Mouse (Mus musculus): ENCODE results near the gene Pole3. TPM values are rescaled to one million over a fixed set of nuclear protein-coding genes. Genes with fewer than 3 reads are reported as not detected.
A peak's percentile ranks its signal among the peaks of the same experiment; 100 is the strongest.
"Not testable (repeated sequence)": the region's sequence is repeated elsewhere in the genome, so short reads cannot be mapped to it uniquely, and the experiment has no call there.

Gene Pole3
- total and polyA plus RNA-seq, 2 experiments from 2014 or later: 19.0 to 70.0 TPM

- DNase-seq (ENCODE audit: low spot score) (no peak), ATAC-seq (no peak)
- no peaks in the 10 kb centered on the region for H3K9me3 ChIP-seq (ENCODE audit: low read length)
- WGBS: 79% methylated on average over 8 of the region's 8 CpGs
- no peaks in the 10 kb centered on the region for H3K27me3 ChIP-seq (ENCODE audit: insufficient read depth, low read length)
- TF ChIP-seq CTCF (IDR thresholded peaks at IDR 0.05; ENCODE audit: low read depth): no peak
- no peak overlapping the region for H3K27ac ChIP-seq
- H3K9ac ChIP-seq (replicated peaks; ENCODE audit: low read length): no peak overlapping the region
- no peaks in the 10 kb centered on the region for H3K36me3 ChIP-seq (ENCODE audit: insufficient read depth, low read length)
- no peak overlapping the region for H3K4me3 ChIP-seq (ENCODE audit: low read length)
- no peaks in the 10 kb centered on the region for H3K4me1 ChIP-seq (ENCODE audit: insufficient read depth, low read length)
- no peak overlapping the region for H3K4me2 ChIP-seq (ENCODE audit: low read depth, low read length)
Measured at GRCm38 (mm10) chr4:62485450-62486161, 39.3 kb downstream of the Pole3 start.

- H3K4me2 ChIP-seq (ENCODE audit: low read depth, low read length): no peak overlapping the region
- no peak for DNase-seq (ENCODE audit: low spot score)
- WGBS: 88% methylated on average over 3 of the region's 3 CpGs
- no peak for TF ChIP-seq CTCF (IDR thresholded peaks at IDR 0.05; ENCODE audit: low read depth)
- H3K4me1 ChIP-seq (ENCODE audit: insufficient read depth, low read length): no peaks in the 10 kb centered on the region
- ATAC-seq: no peak
- no peak overlapping the region for H3K27ac ChIP-seq
- no peak overlapping the region for H3K4me3 ChIP-seq (ENCODE audit: low read length)
- H3K36me3 ChIP-seq (ENCODE audit: insufficient read depth, low read length): no peaks in the 10 kb centered on the region
- no peaks in the 10 kb centered on the region for H3K27me3 ChIP-seq (ENCODE audit: insufficient read depth, low read length)
- no peak overlapping the region for H3K9ac ChIP-seq (replicated peaks; ENCODE audit: low read length)
- no peaks in the 10 kb centered on the region for H3K9me3 ChIP-seq (ENCODE audit: low read length)
Measured at GRCm38 (mm10) chr4:62484928-62485327, 39.9 kb downstream of the Pole3 start.

GRCm38 (mm10) chr4:62480709-62481605 is 43.9 kb downstream of the Pole3 start:
- no peaks in the 10 kb centered on the region for H3K36me3 ChIP-seq (ENCODE audit: insufficient read depth, low read length)
- no peak overlapping the region for H3K9ac ChIP-seq (replicated peaks; ENCODE audit: low read length)
- 45% methylated on average over 10 of the region's 10 CpGs for WGBS
- ATAC-seq (peak; percentile 22; the same call in 1 of the 2 replicates), DNase-seq (ENCODE audit: low spot score) (no peak)
- no peak for TF ChIP-seq CTCF (IDR thresholded peaks at IDR 0.05; ENCODE audit: low read depth)
- no peaks in the 10 kb centered on the region for H3K27me3 ChIP-seq (ENCODE audit: insufficient read depth, low read length)
- H3K9me3 ChIP-seq (ENCODE audit: low read length): no peaks in the 10 kb centered on the region
- H3K4me1 ChIP-seq (ENCODE audit: insufficient read depth, low read length): no peaks in the 10 kb centered on the region
- no peak overlapping the region for H3K4me3 ChIP-seq (ENCODE audit: low read length)
- no peak overlapping the region for H3K27ac ChIP-seq
- H3K4me2 ChIP-seq (ENCODE audit: low read depth, low read length): no peak overlapping the region

GRCm38 (mm10) chr4:62479937-62480708 is 44.7 kb downstream of the Pole3 start, which contains the start of gene Bspry:
Gene Bspry, plus strand, starts transcription at chr4:62480053.
- Histone ChIP-seq H3K4me3 (ENCODE audit: low read length) (peak within 1 kb of the TSS; percentile 47), H3K36me3 (ENCODE audit: insufficient read depth, low read length) (no peaks in the 10 kb centered on the region), H3K4me1 (ENCODE audit: insufficient read depth, low read length) (no peaks in the 10 kb centered on the region), H3K4me2 (ENCODE audit: low read depth, low read length) (peak within 1 kb of the TSS; percentile 87), H3K9me3 (ENCODE audit: low read length) (no peaks in the 10 kb centered on the region), H3K27ac (no peak within 1 kb of the TSS), H3K27me3 (ENCODE audit: insufficient read depth, low read length) (no peaks in the 10 kb centered on the region), H3K9ac (replicated peaks; ENCODE audit: low read length) (peak within 1 kb of the TSS; percentile 38; the same call in 1 of the 2 replicates)
- ATAC-seq (peak; percentile 79), DNase-seq (ENCODE audit: low spot score) (peak; percentile 31)
- WGBS: 4% methylated on average over 67 of the region's 71 CpGs
- no peak for TF ChIP-seq CTCF (IDR thresholded peaks at IDR 0.05; ENCODE audit: low read depth)

- Histone ChIP-seq H3K4me3 (ENCODE audit: low read length) (peak overlapping the region; percentile 47), H3K4me2 (ENCODE audit: low read depth, low read length) (peak overlapping the region; percentile 87)
- not testable (repeated sequence) for H3K9me3 ChIP-seq (ENCODE audit: low read length); DNase-seq (ENCODE audit: low spot score); H3K27me3 ChIP-seq (ENCODE audit: insufficient read depth, low read length); H3K27ac ChIP-seq; H3K9ac ChIP-seq (replicated peaks; ENCODE audit: low read length); H3K36me3 ChIP-seq (ENCODE audit: insufficient read depth, low read length); H3K4me1 ChIP-seq (ENCODE audit: insufficient read depth, low read length)
- WGBS: 16% methylated on average over 11 of the region's 11 CpGs
- peak; percentile 6; the same call in 1 of the 2 replicates for ATAC-seq
- TF ChIP-seq CTCF (IDR thresholded peaks at IDR 0.05; ENCODE audit: low read depth): peak; percentile 65
Measured at GRCm38 (mm10) chr4:62479593-62479936, 45.3 kb downstream of the Pole3 start.

- TF ChIP-seq CTCF (IDR thresholded peaks at IDR 0.05; ENCODE audit: low read depth): no peak
- Histone ChIP-seq H3K36me3 (ENCODE audit: insufficient read depth, low read length) (no peaks in the 10 kb centered on the region), H3K4me3 (ENCODE audit: low read length) (no peak overlapping the region), H3K9me3 (ENCODE audit: low read length) (no peaks in the 10 kb centered on the region), H3K4me1 (ENCODE audit: insufficient read depth, low read length) (no peaks in the 10 kb centered on the region), H3K4me2 (ENCODE audit: low read depth, low read length) (no peak overlapping the region), H3K27ac (no peak overlapping the region), H3K9ac (replicated peaks; ENCODE audit: low read length) (no peak overlapping the region), H3K27me3 (ENCODE audit: insufficient read depth, low read length) (no peaks in the 10 kb centered on the region)
- DNase-seq (ENCODE audit: low spot score) (no peak), ATAC-seq (no peak)
- WGBS: 86% methylated on average over 6 of the region's 6 CpGs
Measured at GRCm38 (mm10) chr4:62477542-62478244, 47.2 kb downstream of the Pole3 start.
